Mouse (Mus musculus): Measurements from ENCODE around the gene Igf1r. TPM values are rescaled to one million over a fixed set of nuclear protein-coding genes. Genes with fewer than 3 reads are reported as not detected.
A peak's percentile ranks its signal among the peaks of the same experiment; 100 is the strongest.

The Igf1r gene
- polyA plus RNA-seq, 1 experiment from 2014 or later: 34.7 TPM

GRCm38 (mm10) chr7:68072524-68073459, 120.2 kb downstream of the Igf1r start:
- Histone ChIP-seq H3K4me1 (peaks cover 23% of the 10 kb centered on the region), H3K9me3 (no peaks in the 10 kb centered on the region), H3K4me3 (no peak overlapping the region), H3K36me3 (no peaks in the 10 kb centered on the region), H3K9ac (no peak overlapping the region), H3K27me3 (replicated peaks) (no peaks in the 10 kb centered on the region), H3K27ac (no peak overlapping the region), H3K4me2 (replicated peaks) (no peak overlapping the region; the same call in 1 of the 2 replicates)
- ATAC-seq (ENCODE audit: low FRiP score, low read depth): no peak
- WGBS: 81% methylated on average over 14 of the region's 14 CpGs

GRCm38 (mm10) chr7:68073460-68073806, 120.8 kb downstream of the Igf1r start:
- Histone ChIP-seq H3K36me3 (no peaks in the 10 kb centered on the region), H3K9me3 (no peaks in the 10 kb centered on the region), H3K27ac (no peak overlapping the region), H3K9ac (no peak overlapping the region), H3K4me1 (peaks cover 23% of the 10 kb centered on the region), H3K27me3 (replicated peaks) (no peaks in the 10 kb centered on the region), H3K4me2 (replicated peaks) (no peak overlapping the region; the same call in 1 of the 2 replicates), H3K4me3 (no peak overlapping the region)
- ATAC-seq (ENCODE audit: low FRiP score, low read depth): no peak
- WGBS: 51% methylated on average over 8 of the region's 8 CpGs

GRCm38 (mm10) chr7:68074748-68075147, 122.1 kb downstream of the Igf1r start:
- H3K27ac ChIP-seq: no peak overlapping the region
- no peaks in the 10 kb centered on the region for H3K27me3 ChIP-seq (replicated peaks)
- no peak overlapping the region for H3K4me2 ChIP-seq (replicated peaks)
- H3K4me1 ChIP-seq: peaks cover 30% of the 10 kb centered on the region
- H3K36me3 ChIP-seq: no peaks in the 10 kb centered on the region
- 88% methylated on average over 11 of the region's 11 CpGs for WGBS
- no peaks in the 10 kb centered on the region for H3K9me3 ChIP-seq
- no peak overlapping the region for H3K4me3 ChIP-seq
- no peak overlapping the region for H3K9ac ChIP-seq
- no peak for ATAC-seq (ENCODE audit: low FRiP score, low read depth)

GRCm38 (mm10) chr7:68075401-68075800, 122.8 kb downstream of the Igf1r start:
- Histone ChIP-seq H3K27me3 (replicated peaks) (no peaks in the 10 kb centered on the region), H3K36me3 (no peaks in the 10 kb centered on the region), H3K9me3 (no peaks in the 10 kb centered on the region), H3K4me3 (no peak overlapping the region), H3K9ac (no peak overlapping the region), H3K4me1 (peaks cover 32% of the 10 kb centered on the region), H3K4me2 (replicated peaks) (no peak overlapping the region), H3K27ac (no peak overlapping the region)
- ATAC-seq (ENCODE audit: low FRiP score, low read depth): no peak
- 80% methylated on average over 3 of the region's 3 CpGs for WGBS

GRCm38 (mm10) chr7:68080122-68080845, 127.7 kb downstream of the Igf1r start:
- no peak for ATAC-seq (ENCODE audit: low FRiP score, low read depth)
- H3K36me3 ChIP-seq: no peaks in the 10 kb centered on the region
- H3K4me2 ChIP-seq (replicated peaks): no peak overlapping the region
- no peaks in the 10 kb centered on the region for H3K9me3 ChIP-seq
- no peak overlapping the region for H3K4me3 ChIP-seq
- H3K27ac ChIP-seq: no peak overlapping the region
- peaks cover 29% of the 10 kb centered on the region for H3K4me1 ChIP-seq
- H3K27me3 ChIP-seq (replicated peaks): no peaks in the 10 kb centered on the region
- WGBS: 49% methylated on average over 11 of the region's 11 CpGs
- no peak overlapping the region for H3K9ac ChIP-seq

- Histone ChIP-seq H3K4me3 (no peak overlapping the region), H3K4me2 (replicated peaks) (peak overlapping the region; percentile 49), H3K27ac (peak overlapping the region; percentile 69), H3K27me3 (replicated peaks) (no peaks in the 10 kb centered on the region), H3K4me1 (peaks cover 41% of the 10 kb centered on the region), H3K9me3 (no peaks in the 10 kb centered on the region), H3K9ac (0 out of 2 replicates have a peak overlapping the region, but pooled peaks have one; percentile 18), H3K36me3 (no peaks in the 10 kb centered on the region)
- under 1% methylated on average over 12 of the region's 12 CpGs for WGBS
- ATAC-seq (ENCODE audit: low FRiP score, low read depth): peak; percentile 94
These were observed 132.7 kb downstream of the Igf1r start for GRCm38 (mm10) chr7:68085338-68085737.

GRCm38 (mm10) chr7:68085870-68086341, 133.3 kb downstream of the Igf1r start:
- Histone ChIP-seq H3K27me3 (replicated peaks) (no peaks in the 10 kb centered on the region), H3K9ac (no peak overlapping the region), H3K4me1 (peaks cover 38% of the 10 kb centered on the region), H3K9me3 (no peaks in the 10 kb centered on the region), H3K4me2 (replicated peaks) (peak overlapping the region; percentile 49), H3K4me3 (no peak overlapping the region), H3K36me3 (no peaks in the 10 kb centered on the region), H3K27ac (peak overlapping the region; percentile 69)
- 29% methylated on average over 4 of the region's 4 CpGs for WGBS
- peak; percentile 68; the same call in 1 of the 2 replicates for ATAC-seq (ENCODE audit: low FRiP score, low read depth)

GRCm38 (mm10) chr7:68087496-68087895, 134.9 kb downstream of the Igf1r start:
- no peak for ATAC-seq (ENCODE audit: low FRiP score, low read depth)
- Histone ChIP-seq H3K36me3 (no peaks in the 10 kb centered on the region), H3K4me1 (peaks cover 38% of the 10 kb centered on the region), H3K4me3 (no peak overlapping the region), H3K9me3 (no peaks in the 10 kb centered on the region), H3K4me2 (replicated peaks) (no peak overlapping the region), H3K9ac (no peak overlapping the region), H3K27me3 (replicated peaks) (no peaks in the 10 kb centered on the region), H3K27ac (no peak overlapping the region)
- 73% methylated on average over 4 of the region's 4 CpGs for WGBS

GRCm38 (mm10) chr7:68088825-68089224, 136.2 kb downstream of the Igf1r start:
- no peak overlapping the region for H3K9ac ChIP-seq
- H3K27me3 ChIP-seq (replicated peaks): no peaks in the 10 kb centered on the region
- no peak for ATAC-seq (ENCODE audit: low FRiP score, low read depth)
- peaks cover 42% of the 10 kb centered on the region for H3K4me1 ChIP-seq
- no peak overlapping the region for H3K4me2 ChIP-seq (replicated peaks)
- no peaks in the 10 kb centered on the region for H3K36me3 ChIP-seq
- H3K4me3 ChIP-seq: no peak overlapping the region
- WGBS: 86% methylated on average over 6 of the region's 6 CpGs
- H3K27ac ChIP-seq: no peak overlapping the region
- H3K9me3 ChIP-seq: no peaks in the 10 kb centered on the region

- ATAC-seq (ENCODE audit: low FRiP score, low read depth): no peak
- Histone ChIP-seq H3K4me2 (replicated peaks) (no peak overlapping the region), H3K36me3 (no peaks in the 10 kb centered on the region), H3K9me3 (no peaks in the 10 kb centered on the region), H3K4me3 (no peak overlapping the region), H3K27ac (no peak overlapping the region), H3K4me1 (peaks cover 41% of the 10 kb centered on the region), H3K27me3 (replicated peaks) (no peaks in the 10 kb centered on the region), H3K9ac (no peak overlapping the region)
- 96% methylated on average over 10 of the region's 10 CpGs for WGBS
These were observed 137.1 kb downstream of the Igf1r start for GRCm38 (mm10) chr7:68089725-68090124.

GRCm38 (mm10) chr7:68090576-68090975, 137.9 kb downstream of the Igf1r start:
- no peaks in the 10 kb centered on the region for H3K36me3 ChIP-seq
- 88% methylated on average over 8 of the region's 8 CpGs for WGBS
- H3K4me2 ChIP-seq (replicated peaks): no peak overlapping the region
- H3K4me3 ChIP-seq: no peak overlapping the region
- H3K27me3 ChIP-seq (replicated peaks): no peaks in the 10 kb centered on the region
- H3K9me3 ChIP-seq: no peaks in the 10 kb centered on the region
- no peak for ATAC-seq (ENCODE audit: low FRiP score, low read depth)
- no peak overlapping the region for H3K27ac ChIP-seq
- H3K9ac ChIP-seq: no peak overlapping the region
- peaks cover 34% of the 10 kb centered on the region for H3K4me1 ChIP-seq

- no peak overlapping the region for H3K4me2 ChIP-seq (replicated peaks)
- H3K4me1 ChIP-seq: peaks cover 18% of the 10 kb centered on the region
- H3K9me3 ChIP-seq: no peaks in the 10 kb centered on the region
- no peak overlapping the region for H3K27ac ChIP-seq
- H3K27me3 ChIP-seq (replicated peaks): no peaks in the 10 kb centered on the region
- 79% methylated on average over 8 of the region's 8 CpGs for WGBS
- H3K36me3 ChIP-seq: no peaks in the 10 kb centered on the region
- H3K9ac ChIP-seq: no peak overlapping the region
- no peak overlapping the region for H3K4me3 ChIP-seq
- no peak for ATAC-seq (ENCODE audit: low FRiP score, low read depth)
These were observed 139.8 kb downstream of the Igf1r start for GRCm38 (mm10) chr7:68092304-68092978.
